Mouse (Mus musculus): ENCODE measurements around the gene Stat5a.

Gene Stat5a

DNA sequence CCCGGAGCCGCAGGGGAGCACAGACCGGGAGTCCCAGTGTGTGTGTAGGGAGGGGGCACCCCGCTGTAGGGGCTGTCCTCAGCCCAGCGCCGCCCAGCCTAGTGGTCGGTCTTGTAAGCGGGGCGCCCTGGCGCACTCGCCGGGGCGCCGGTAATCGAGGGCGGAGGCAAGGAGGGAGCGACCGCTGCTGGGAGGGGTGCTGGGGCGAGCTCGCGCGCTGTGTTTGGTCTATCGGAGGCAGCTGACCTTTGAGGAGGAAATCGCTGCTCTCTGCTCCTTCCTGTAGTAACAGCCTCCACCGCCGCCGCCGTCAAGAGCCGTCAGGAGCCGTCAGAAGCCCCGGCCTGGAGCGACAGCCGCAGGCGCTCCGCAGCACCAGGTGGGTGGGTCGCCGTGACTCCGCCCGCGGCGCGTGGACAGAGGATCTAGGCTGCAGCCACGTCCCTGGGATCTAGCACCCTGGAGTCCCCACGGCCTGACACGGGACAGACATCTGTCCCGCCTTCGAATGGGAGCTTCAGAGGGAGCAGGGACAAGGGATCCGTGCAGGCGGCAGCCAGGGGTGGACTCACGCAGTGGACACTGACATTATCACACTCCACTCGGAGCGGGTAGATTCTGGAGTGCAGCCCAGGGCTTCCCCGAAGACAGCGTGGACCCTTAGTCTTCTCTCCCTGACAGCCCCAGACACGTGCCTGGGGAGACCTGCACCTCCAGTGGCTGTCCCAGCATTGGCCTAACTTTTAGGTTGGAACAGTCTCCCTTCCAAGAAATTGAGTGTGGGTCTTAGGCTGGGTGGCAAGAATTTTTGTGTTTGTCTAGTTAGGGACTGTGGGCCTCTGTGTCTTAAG, 1.3 kb downstream of the Stat5a start:
- DNase-seq (ENCODE audit: low read depth in 2 of 2, low spot score in 2 of 2) = peak; percentile 86 to 90

DNA sequence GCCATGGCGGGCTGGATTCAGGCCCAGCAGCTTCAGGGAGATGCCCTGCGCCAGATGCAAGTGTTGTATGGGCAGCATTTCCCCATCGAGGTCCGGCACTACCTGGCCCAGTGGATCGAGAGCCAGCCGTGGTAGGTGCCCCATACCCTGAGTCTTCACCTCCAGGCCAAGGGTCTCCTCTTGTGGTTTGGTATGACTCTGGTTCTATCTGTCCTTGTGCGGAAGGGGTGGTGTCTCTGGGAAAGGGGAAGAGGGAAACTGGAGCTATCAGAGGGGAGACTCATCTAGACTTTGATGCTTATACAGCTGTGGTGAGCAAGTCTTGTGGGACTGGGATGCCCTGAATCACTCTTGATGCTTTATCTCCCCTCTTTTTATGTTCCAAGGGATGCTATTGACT, 2.2 kb downstream of the Stat5a start:
- DNase-seq (ENCODE audit: low read depth in 2 of 2, low spot score in 2 of 2) = no peak

DNA sequence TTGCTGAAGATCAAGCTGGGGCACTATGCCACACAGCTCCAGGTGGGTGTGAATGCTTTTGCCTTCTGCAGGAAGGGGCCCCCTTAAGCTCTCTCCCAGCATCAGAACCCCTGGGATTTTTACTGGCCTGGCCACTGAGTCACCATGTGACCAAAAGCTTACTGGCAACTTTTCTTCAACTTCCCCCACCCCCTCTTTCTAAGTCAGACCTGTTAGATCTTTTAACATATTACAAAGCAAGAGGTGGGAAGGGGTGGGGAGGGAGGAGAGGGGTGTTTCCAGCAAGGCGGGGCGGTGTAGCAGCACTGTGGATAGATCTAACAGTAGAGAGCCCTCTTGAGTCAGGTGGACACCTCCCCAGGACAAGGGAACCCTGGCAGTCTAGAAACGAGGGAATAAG, 2.7 kb downstream of the Stat5a start:
- no peak for DNase-seq (ENCODE audit: low read depth in 2 of 2, low spot score in 2 of 2)

DNA sequence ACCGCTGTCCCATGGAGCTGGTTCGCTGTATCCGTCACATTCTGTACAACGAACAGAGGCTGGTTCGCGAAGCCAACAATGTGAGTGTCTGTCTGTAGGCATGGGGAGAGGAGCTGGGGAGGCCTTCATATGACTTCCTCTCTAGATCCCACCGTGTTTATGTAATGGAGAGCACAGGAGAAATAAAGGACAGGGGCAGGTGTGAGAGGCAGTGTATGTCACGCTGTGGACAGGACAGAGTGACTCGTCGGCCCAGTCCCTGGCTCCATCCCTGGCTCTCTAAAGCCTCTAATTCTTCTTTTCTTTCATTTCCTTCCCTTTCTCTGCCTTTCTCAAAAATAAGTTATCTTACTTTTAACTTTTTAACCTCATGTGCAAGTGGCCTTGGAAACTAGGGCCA, 4.0 kb downstream of the Stat5a start:
- no peak for DNase-seq (ENCODE audit: low read depth in 2 of 2, low spot score in 2 of 2)

DNA sequence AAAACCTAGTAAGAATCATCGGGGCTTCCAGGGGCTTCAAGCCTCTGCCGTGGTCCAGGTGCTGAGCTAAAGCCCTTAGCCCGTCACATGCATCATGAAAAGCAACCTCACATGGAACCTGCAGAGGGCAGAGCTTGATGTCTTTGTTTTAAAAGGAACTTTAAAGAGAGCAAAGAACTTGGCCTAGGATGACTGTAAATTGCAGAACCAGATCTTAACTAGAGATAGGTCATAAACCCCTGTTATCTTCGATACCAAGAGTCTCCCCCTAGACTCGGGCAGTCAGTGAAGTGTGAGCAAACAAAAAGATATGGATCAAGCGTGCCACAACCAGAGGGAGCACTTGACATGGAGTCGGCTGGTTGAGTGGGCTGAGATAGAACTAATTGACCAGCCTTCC, 6.5 kb downstream of the Stat5a start:
- DNase-seq (ENCODE audit: low read depth in 2 of 2, low spot score in 2 of 2) = no peak

DNA sequence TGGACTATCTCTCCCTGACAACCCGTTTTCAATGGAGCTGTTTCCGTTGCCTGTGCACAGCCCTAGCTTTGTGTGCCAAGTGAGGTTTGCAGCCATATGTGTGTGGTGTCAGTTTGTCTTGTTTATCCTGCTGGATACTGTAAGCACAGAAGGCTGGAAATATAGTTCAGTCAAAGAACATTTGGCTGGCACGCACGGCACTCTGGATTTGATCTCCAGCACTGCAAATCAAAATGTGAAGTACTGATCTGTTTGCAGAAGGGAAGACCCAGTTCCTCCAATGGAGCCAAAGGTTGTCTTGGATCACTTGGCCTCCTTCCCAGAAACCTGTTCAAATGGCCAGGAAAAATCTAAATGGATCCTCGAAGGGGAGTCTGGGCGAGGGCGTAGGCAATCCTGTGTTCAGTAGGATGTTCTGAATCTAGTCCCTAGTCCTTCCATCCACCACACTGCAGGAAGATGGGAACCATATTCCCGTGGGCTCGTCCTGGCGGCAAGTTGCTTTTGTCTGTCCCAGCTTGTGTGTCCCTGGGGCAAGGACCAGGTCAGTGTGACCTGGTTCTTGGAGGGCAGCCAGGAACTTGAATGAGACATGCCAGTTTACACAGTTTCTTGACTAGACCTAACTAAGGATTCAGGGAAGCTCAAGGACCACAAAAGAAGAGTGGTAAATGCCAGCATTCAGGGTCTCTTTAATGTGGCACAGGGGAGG, 11.3 kb downstream of the Stat5a start:
- DNase-seq (ENCODE audit: low read depth in 2 of 2, low spot score in 2 of 2) = no peak

DNA sequence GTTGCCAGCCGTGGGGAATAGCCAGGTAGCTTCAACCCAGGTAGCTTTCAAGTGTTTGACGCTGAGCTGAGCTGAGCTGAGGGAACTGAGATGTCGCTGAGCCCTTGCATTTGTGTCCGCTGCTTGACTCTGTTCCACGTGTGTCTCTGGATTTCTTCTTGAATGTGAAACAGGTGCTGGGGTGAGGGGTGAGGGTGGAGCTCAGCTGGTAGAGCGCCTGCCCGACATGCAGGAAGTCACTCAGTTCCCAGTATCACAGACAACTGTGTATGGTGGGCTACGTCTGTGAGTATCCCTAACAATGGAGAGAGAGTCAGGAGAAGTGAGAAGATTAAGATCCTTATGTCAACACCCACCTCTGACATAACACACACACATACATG, 11.8 kb downstream of the Stat5a start:
- DNase-seq (ENCODE audit: low read depth in 2 of 2, low spot score in 2 of 2) = no peak

DNA sequence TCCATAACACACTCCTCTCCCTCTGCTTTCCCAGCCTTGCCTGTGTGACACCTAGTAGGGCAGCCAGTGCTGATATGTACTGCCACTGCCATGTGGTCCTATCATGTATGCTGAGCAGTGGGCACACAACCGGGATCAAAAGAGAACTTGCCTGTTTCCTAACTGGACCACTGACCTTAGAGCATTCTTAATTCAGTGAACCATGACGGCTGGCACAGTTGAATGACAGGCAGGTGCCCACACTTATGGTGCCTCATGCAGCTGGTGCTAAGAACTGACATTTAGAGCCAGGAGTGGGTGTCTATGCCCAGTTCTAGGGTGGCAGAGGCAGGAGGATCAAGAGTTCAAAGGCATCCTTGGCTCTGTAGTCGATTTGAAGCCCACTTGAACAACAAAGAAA, 16.6 kb downstream of the Stat5a start:
- no peak for DNase-seq (ENCODE audit: low read depth in 2 of 2, low spot score in 2 of 2)

DNA sequence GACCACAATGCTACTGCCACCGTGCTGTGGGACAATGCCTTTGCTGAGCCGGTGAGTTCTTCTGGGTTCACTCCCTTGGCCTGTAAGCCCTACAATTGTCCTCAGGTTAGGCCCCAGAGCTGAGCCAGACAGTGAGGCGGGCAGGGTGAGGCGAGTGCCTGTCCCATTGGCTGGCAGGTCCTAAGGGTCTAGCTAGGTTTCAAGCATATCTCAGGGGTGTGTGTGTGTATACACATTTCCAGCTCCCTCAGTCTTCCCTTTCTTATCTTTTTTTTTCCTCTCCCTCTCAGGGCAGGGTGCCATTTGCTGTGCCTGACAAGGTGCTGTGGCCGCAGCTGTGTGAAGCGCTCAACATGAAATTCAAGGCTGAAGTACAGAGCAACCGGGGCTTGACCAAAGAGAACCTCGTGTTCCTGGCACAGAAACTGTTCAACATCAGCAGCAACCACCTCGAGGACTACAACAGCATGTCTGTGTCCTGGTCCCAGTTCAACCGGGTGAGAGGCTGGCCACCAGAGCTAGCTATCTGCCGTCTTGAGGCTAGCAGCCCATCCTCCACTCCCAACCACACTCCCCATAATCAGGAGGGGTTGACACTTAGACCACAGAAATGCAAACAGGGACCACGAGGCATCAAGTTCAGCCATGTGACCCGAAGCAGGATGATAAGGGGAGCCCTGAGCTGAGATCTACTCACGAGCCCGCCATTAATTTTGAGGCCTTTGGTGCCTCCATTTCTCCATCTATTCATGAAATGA, 20.3 kb downstream of the Stat5a start:
- DNase-seq (ENCODE audit: low read depth in 2 of 2, low spot score in 2 of 2) = no peak

DNA sequence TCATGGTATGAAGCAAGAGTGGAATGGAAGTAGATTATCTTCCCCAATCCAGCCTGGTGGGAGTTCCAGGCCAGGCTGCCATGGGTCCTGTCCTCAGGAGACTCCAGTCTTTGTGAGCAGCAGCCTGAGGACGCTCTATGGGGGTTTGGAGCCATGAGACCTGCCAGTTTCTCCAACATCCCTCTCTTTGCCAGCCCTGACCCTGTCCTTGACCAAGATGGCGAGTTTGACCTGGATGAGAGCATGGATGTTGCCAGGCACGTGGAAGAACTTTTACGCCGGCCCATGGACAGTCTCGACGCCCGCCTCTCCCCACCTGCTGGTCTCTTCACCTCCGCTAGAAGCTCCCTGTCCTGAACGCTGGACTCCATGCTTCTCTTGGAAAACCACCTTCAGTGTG, 24.5 kb downstream of the Stat5a start:
- DNase-seq (ENCODE audit: low read depth in 2 of 2, low spot score in 2 of 2) = no peak

DNA sequence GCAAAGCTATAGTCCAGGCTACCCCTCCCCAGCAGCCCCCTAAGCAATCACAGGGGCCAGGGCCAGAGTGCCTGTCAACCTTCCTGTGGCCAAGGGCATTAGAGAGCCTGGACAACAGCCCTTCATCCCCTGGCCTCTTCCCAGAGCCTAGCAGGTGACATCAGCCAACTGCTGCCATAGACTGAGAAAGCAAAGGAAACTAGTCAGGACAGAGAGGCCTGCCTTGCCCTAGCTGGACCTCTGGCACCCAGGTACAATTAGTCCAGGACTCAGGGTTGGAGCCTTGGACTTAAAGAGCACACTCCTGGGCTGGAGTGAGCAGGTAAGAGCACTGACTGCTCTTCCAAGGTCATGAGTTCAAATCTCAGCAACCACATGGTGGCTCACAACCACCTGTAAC, 26.3 kb downstream of the Stat5a start:
- DNase-seq (ENCODE audit: low read depth in 2 of 2, low spot score in 2 of 2) = no peak

DNA sequence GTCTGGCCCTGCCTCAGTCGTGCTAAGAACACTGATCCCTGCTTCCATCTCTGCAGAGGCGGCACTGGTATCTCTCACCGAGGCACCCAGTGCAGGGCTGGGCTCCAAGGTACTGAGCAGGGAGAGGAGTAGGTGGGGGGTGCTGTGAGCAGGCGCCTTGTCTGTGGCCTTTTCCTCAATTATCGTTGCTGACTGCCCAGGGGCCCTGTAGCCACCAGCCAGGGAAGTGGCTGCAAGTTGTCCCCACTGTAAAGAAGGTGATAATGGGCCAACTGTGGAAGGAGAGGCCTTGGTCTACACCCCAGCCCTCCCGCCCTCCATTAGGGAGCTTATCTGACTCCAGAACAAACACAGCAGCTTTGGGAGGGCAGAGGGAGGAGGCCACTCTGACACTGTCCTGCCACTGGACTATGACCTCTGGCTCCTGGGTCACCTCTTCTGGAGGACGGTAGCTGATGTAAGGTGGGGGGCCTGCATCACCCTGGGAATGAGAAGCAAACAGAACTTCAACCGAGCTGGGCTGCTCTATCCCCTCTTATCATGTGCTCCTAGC, 27.1 kb downstream of the Stat5a start:
- no peak for DNase-seq (ENCODE audit: low read depth in 2 of 2, low spot score in 2 of 2)

DNA sequence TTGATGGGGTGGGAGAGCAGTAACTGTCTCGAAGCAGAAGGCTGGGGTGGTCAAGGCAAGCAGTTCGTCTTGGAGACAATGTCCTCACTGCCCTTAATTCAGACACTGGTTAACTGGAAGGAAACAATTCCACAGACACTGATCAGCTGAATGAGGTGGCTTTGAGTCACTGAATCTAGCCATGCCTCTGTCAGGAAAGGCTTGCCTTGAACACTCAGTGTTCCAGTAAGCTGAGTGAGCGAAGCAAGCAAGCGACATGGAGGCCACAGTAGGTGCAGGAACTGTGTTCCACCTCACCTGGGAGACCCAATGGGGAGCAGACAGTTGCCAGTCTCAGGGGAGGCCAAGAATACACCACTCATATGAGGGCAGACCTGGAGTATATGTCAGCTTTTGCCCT, 28.1 kb downstream of the Stat5a start:
- DNase-seq (ENCODE audit: low read depth in 2 of 2, low spot score in 2 of 2) = no peak

DNA sequence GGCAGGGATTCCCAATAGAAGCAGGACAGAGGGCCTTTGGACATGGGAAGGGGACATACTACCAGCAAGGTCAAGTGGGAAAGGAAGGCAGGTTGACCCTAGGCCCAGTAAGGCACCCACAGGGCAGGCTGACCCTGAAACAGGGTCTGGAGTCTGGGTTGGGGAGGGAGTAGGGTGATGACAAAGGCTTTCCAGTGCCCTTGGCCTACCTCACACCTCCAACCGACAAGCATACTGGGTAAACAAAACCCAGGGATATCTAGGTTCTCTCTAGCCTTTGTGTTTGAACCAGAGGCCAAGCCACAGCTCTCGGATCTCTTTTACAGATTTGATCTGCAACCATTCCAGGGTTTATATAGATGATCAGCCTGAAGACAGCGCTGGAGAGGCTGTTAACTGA, 28.6 kb downstream of the Stat5a start:
- no peak for DNase-seq (ENCODE audit: low read depth in 2 of 2, low spot score in 2 of 2)

DNA sequence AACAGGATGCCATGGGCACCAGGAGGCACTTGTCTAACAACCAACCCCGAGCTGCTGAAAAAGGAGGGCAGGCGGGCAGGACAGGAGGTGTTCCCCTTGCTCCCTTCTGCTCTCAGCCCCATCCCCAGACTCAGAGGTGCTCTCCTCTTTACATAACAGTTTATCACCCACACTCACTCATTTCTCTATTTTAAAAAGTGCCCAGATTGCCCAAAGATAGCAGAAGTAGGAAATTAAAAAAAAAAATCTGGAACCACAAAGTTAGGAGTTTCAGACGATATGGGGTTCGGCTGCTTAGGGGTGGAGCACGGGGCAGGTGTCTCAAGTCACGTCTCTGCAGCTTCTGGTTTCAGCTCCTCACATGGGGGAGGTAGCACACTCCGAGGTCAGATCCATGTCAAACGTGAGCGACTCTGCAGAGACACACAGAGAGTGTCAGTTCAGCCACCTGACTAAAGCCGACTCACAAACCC, 29.2 kb downstream of the Stat5a start:
- DNase-seq (ENCODE audit: low read depth in 2 of 2, low spot score in 2 of 2) = no peak

DNA sequence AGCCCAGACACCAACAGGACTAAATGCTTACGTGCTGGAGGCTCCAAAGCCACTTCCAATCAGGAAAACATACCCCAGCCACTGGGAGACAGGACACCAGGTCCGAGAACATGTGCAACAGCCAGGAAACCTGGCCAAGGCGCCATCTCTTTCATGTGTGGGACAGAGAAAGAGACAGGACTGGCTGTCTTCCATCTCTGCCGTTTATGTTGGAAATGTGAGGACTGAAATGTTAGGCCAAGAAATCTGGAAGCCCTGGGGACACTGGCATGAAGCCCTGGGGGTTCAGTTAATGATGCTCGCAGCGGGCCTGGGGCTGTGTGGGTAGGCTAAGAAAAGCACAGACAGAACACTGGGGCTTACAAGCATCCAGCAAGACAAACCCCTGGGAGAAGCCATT, 31.3 kb downstream of the Stat5a start:
- no peak for DNase-seq (ENCODE audit: low read depth in 2 of 2, low spot score in 2 of 2)

DNA sequence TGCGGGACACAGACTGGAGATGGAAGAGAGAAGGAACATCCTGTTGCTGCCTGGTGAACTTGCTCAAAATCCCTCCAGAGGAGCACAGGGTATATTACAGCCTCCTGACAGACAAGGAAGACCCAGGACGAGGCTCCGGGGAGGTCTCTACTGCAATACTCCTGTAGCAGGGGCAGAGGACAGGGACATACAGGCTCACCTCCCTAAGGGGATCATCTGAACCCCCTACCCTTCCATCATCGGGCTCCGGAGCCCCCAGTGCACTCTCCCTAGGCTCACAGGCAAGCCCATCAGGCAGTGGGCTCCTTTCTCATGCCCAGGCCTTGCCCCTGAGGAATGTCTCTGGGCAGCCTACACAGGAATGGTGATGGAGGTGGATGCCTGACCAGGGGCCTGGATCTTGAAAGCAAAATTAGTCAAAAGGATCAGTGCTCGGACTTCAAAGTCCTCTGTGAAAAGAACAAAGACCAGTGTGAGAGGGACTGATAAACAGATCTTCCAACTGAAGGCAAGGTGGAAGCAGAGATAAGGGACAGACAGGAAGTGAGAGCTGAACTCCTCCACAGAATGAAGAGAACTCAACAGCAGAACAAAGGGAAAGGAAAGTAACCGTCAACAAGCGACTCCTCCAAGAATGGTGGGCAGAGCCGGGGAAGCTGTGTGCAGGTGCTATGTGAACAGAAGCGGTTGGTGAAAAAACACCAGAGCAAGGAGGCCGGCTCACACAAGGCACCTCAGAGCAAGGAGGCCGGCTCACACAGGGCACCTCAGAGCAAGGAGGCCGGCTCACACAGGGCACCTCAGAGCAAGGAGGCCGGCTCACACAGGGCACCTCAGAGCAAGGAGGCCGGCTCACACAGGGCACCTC, 32.3 kb downstream of the Stat5a start:
- DNase-seq (ENCODE audit: low read depth in 2 of 2, low spot score in 2 of 2) = peak in 1 of 2 experiments; percentile 24

DNA sequence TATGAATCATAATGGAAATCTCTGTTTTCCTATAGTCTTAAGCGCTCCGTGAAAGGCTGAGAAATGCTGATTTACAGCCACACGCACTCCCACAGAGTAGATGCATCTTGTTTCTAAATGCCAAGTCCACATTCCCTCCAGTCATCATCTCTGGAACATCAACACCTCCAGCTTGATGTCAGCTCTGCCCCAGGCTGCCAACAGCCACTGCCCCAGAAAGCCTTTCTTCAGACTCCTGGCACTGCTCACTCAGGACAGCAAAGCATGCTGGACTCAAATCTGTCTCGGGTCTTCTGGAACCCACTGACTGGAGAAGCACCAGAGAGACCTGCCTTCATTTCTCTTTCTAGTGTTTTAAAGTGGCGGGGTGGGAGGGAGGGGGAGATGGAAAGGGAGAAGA, 33.3 kb downstream of the Stat5a start:
- no peak for DNase-seq (ENCODE audit: low read depth in 2 of 2, low spot score in 2 of 2)

DNA sequence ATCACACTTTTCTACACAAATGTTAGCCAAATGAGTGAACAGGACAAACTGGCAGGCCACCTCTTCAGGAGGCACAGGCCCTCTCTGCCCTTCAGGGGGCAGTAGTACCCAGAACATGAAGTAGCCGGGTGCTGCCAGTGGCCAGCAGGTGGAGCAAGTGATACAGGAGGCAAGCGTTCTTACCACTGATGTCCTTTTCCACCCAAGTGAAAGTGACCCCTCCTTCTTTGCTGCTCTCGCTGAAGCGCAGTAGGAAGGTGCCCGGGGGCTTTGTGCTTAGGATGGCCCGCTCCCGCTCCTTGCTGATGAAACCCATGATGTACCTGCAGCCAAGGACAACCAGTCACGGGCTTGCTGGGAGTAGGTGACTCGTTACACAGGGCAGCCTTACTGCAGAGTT, 34.3 kb downstream of the Stat5a start:
- DNase-seq (ENCODE audit: low read depth in 2 of 2, low spot score in 2 of 2) = peak; percentile 85 to 92

DNA sequence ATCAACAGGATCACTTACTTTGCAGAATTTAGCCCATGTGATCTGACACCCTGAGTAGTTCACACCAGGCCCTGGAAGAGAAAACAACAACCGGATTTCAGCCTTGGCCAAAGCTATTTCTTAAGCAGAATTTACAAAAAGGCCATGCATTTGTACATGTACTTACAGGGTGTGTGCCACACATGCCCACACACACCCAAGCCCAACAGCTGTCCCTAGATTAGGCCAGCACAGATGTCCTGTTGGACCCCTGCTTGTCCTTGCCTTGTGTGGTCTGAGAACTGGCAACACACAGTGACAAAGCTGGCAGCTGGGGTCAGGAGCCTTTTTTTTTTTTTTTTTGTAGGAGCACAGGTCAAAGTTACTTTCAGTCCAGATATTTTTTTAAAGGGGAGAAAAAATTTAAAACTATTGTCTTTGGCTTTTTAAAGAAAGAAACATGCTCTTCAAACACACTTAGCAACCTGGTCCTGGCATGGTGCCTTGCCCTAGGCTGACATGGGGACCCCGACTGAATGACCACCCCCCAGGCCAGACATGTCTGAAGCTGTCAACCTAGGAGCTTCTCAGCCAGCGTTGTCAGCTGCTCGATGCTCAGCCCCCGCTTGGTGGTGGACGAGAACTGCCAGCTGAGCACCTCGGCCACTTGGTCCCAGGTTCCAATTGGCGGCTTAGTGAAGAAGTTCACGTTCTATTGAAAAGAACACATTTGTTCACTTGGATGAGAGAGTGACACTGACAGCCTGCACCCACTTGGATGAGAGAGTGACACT, 35.2 kb downstream of the Stat5a start:
- DNase-seq (ENCODE audit: low read depth in 2 of 2, low spot score in 2 of 2) = no peak

Data from CD8-positive naive resting alpha-beta T cell, adult 2 months (primary cell).